Mouse (Mus musculus): ENCODE measurements around the gene Gm13420. TPM values are rescaled to one million over a fixed set of nuclear protein-coding genes. Genes with fewer than 3 reads are reported as not detected.

The Gm13420 gene
- polyA plus RNA-seq, 1 experiment, result 0.26 TPM

GRCm38 (mm10) chr2:29729500-29729899 lies 22.0 kb downstream of the Gm13420 start:
- 72% methylated on average over 2 of the region's 2 CpGs for WGBS
- Histone ChIP-seq H3K4me3 (ENCODE audit: extremely low read depth, insufficient read depth, insufficient read length) (no peak overlapping the region), H3K36me3 (ENCODE audit: control insufficient read depth, insufficient read depth, low read length) (peaks cover 56% of the 10 kb centered on the region), H3K27me3 (ENCODE audit: control insufficient read depth, insufficient read depth, low read length) (no peaks in the 10 kb centered on the region), H3K27ac (ENCODE audit: insufficient read depth, low read length) (no peak overlapping the region), H3K4me1 (ENCODE audit: control insufficient read depth, insufficient read depth, insufficient read length) (no peaks in the 10 kb centered on the region)
- TF ChIP-seq CTCF (IDR thresholded peaks at IDR 0.05; ENCODE audit: extremely low read depth, insufficient read depth, insufficient read length, insufficient replicate concordance), result no peak
- TF ChIP-seq POLR2A (IDR thresholded peaks at IDR 0.05; ENCODE audit: low read depth, low read length), result no peak
- DNase-seq (ENCODE audit: low read depth in 1 of 2, low spot score in 2 of 2), result no peak

GRCm38 (mm10) chr2:29724664-29725365 lies 26.7 kb downstream of the Gm13420 start:
- Histone ChIP-seq H3K4me3 (ENCODE audit: extremely low read depth, insufficient read depth, insufficient read length) (no peak overlapping the region), H3K36me3 (ENCODE audit: control insufficient read depth, insufficient read depth, low read length) (peaks cover 46% of the 10 kb centered on the region), H3K4me1 (ENCODE audit: control insufficient read depth, insufficient read depth, insufficient read length) (no peaks in the 10 kb centered on the region), H3K27ac (ENCODE audit: insufficient read depth, low read length) (peak overlapping the region; percentile 11), H3K27me3 (ENCODE audit: control insufficient read depth, insufficient read depth, low read length) (no peaks in the 10 kb centered on the region)
- no peak for DNase-seq (ENCODE audit: low read depth in 1 of 2, low spot score in 2 of 2)
- TF ChIP-seq POLR2A (IDR thresholded peaks at IDR 0.05; ENCODE audit: low read depth, low read length) (no peak), CTCF (IDR thresholded peaks at IDR 0.05; ENCODE audit: extremely low read depth, insufficient read depth, insufficient read length, insufficient replicate concordance) (no peak)
- WGBS, result 30% methylated on average over 5 of the region's 5 CpGs

DNA sequence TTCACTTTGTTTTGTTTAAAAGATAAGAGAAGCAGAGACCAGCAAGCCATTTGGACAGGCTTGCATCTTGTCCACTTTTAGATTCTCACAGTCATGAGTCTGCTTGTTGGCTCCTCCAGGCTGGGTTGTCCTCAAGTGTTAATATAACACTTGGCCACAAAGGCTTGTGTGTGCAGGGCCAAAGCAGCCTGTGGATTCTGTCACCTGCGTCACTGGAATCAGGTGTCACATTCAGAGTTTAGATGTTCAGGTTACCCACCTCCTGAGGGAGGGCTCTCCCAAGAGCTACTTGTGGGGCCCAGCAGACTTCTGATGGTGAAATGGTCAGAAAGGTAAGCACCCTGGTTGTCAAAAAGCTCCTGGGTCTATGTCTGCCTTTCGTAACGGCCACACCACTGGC lies 28.4 kb downstream of the Gm13420 start:
- 90% methylated on average over 3 of the region's 3 CpGs for WGBS

DNA sequence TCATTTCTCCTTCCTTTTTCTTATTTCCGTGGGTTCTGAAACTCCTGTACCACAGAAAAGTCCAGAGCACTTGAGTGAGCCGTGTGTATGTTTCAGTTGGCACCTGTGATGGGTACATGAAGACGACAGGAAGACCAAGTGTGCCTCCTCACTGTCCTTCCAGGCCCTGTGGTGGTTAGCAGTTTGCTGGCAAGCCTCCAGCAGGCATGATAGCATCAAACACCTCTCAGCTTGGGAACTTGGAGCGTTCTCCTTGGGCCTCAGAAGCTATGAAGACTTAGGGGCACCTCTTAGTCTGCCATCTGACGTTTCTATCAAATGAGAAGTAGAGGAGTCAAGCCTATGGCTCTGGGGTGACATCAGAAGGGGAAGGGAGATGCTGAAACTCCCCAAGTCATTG lies 32.9 kb downstream of the Gm13420 start:
- WGBS, result 22% methylated on average over 5 of the region's 5 CpGs
- Histone ChIP-seq H3K36me3 (ENCODE audit: control insufficient read depth, insufficient read depth, low read length) (peaks cover 58% of the 10 kb centered on the region), H3K27me3 (ENCODE audit: control insufficient read depth, insufficient read depth, low read length) (no peaks in the 10 kb centered on the region), H3K27ac (ENCODE audit: insufficient read depth, low read length) (no peak overlapping the region), H3K4me3 (ENCODE audit: extremely low read depth, insufficient read depth, insufficient read length) (no peak overlapping the region), H3K4me1 (ENCODE audit: control insufficient read depth, insufficient read depth, insufficient read length) (no peaks in the 10 kb centered on the region)
- no peak for DNase-seq (ENCODE audit: low read depth in 1 of 2, low spot score in 2 of 2)
- TF ChIP-seq POLR2A (IDR thresholded peaks at IDR 0.05; ENCODE audit: low read depth, low read length), result no peak
- TF ChIP-seq CTCF (IDR thresholded peaks at IDR 0.05; ENCODE audit: extremely low read depth, insufficient read depth, insufficient read length, insufficient replicate concordance), result no peak

More for the DNA sequence above, 28.4 kb downstream of the Gm13420 start:
- no peaks in the 10 kb centered on the region for H3K27me3 ChIP-seq (ENCODE audit: control insufficient read depth, insufficient read depth, low read length)
- TF ChIP-seq CTCF (IDR thresholded peaks at IDR 0.05; ENCODE audit: extremely low read depth, insufficient read depth, insufficient read length, insufficient replicate concordance) (no peak), POLR2A (IDR thresholded peaks at IDR 0.05; ENCODE audit: low read depth, low read length) (no peak)
- H3K4me1 ChIP-seq (ENCODE audit: control insufficient read depth, insufficient read depth, insufficient read length), result no peaks in the 10 kb centered on the region
- no peak for DNase-seq (ENCODE audit: low read depth in 1 of 2, low spot score in 2 of 2)
- H3K4me3 ChIP-seq (ENCODE audit: extremely low read depth, insufficient read depth, insufficient read length), result no peak overlapping the region
- H3K36me3 ChIP-seq (ENCODE audit: control insufficient read depth, insufficient read depth, low read length), result peaks cover 54% of the 10 kb centered on the region
- H3K27ac ChIP-seq (ENCODE audit: insufficient read depth, low read length), result no peak overlapping the region

DNA sequence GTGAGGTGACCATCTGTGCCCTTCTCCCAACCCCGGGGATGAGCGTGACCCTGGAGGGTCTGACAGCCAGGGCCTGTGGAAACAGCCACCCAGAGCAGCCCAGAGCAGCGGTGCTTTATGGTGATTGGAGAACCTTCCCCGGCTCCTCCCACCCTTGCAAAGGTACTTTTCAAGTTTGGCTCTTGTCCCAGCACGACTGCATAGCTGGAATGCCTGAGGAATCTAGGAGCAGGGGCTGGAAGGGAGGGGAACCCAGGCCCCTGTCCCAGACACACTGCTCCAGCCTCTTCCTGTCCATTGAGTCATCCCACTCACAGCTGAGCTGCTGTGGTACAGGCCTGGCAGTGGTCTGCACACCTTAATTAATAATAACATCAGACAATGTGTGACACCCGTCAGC lies 34.8 kb downstream of the Gm13420 start:
- TF ChIP-seq CTCF (IDR thresholded peaks at IDR 0.05; ENCODE audit: extremely low read depth, insufficient read depth, insufficient read length, insufficient replicate concordance) (no peak), POLR2A (IDR thresholded peaks at IDR 0.05; ENCODE audit: low read depth, low read length) (no peak)
- no peak for DNase-seq (ENCODE audit: low read depth in 1 of 2, low spot score in 2 of 2)
- Histone ChIP-seq H3K4me3 (ENCODE audit: extremely low read depth, insufficient read depth, insufficient read length) (no peak overlapping the region), H3K4me1 (ENCODE audit: control insufficient read depth, insufficient read depth, insufficient read length) (no peaks in the 10 kb centered on the region), H3K27me3 (ENCODE audit: control insufficient read depth, insufficient read depth, low read length) (no peaks in the 10 kb centered on the region), H3K27ac (ENCODE audit: insufficient read depth, low read length) (no peak overlapping the region), H3K36me3 (ENCODE audit: control insufficient read depth, insufficient read depth, low read length) (peaks cover 55% of the 10 kb centered on the region)
- whole genome bisulfite sequencing, result 86% methylated on average over 6 of the region's 6 CpGs

- H3K4me1 ChIP-seq (ENCODE audit: control insufficient read depth, insufficient read depth, insufficient read length), result no peaks in the 10 kb centered on the region
- peaks cover 59% of the 10 kb centered on the region for H3K36me3 ChIP-seq (ENCODE audit: control insufficient read depth, insufficient read depth, low read length)
- no peak for DNase-seq (ENCODE audit: low read depth in 1 of 2, low spot score in 2 of 2)
- TF ChIP-seq POLR2A (IDR thresholded peaks at IDR 0.05; ENCODE audit: low read depth, low read length) (no peak), CTCF (IDR thresholded peaks at IDR 0.05; ENCODE audit: extremely low read depth, insufficient read depth, insufficient read length, insufficient replicate concordance) (no peak)
- H3K27me3 ChIP-seq (ENCODE audit: control insufficient read depth, insufficient read depth, low read length), result no peaks in the 10 kb centered on the region
- WGBS, result 82% methylated on average over 7 of the region's 7 CpGs
- no peak overlapping the region for H3K4me3 ChIP-seq (ENCODE audit: extremely low read depth, insufficient read depth, insufficient read length)
- H3K27ac ChIP-seq (ENCODE audit: insufficient read depth, low read length), result no peak overlapping the region
Observed at GRCm38 (mm10) chr2:29716143-29716542, 35.3 kb downstream of the Gm13420 start.

DNA sequence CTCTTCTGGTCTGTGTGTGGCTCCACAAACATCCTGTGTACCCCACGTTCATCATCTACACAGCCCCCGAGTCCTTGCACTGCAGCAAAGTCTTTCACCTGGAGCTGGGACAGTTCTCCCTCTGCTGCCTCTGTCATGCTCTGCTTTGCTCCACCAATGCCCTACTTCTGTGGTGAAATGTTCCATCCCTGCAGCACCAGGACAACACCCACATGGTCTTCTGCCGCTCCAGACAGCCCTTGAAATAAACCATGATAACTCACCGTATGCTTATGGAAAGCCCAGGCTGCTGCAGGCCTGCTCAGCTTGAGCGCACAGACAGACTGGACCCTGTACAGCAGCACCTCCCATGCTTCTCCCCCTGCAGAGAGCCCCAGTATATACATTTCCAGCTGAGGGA lies 37.4 kb downstream of the Gm13420 start:
- no peak overlapping the region for H3K27ac ChIP-seq (ENCODE audit: insufficient read depth, low read length)
- no peaks in the 10 kb centered on the region for H3K27me3 ChIP-seq (ENCODE audit: control insufficient read depth, insufficient read depth, low read length)
- H3K4me1 ChIP-seq (ENCODE audit: control insufficient read depth, insufficient read depth, insufficient read length), result no peaks in the 10 kb centered on the region
- H3K4me3 ChIP-seq (ENCODE audit: extremely low read depth, insufficient read depth, insufficient read length), result no peak overlapping the region
- WGBS, result 95% methylated on average over 5 of the region's 5 CpGs
- peaks cover 57% of the 10 kb centered on the region for H3K36me3 ChIP-seq (ENCODE audit: control insufficient read depth, insufficient read depth, low read length)
- no peak for DNase-seq (ENCODE audit: low read depth in 1 of 2, low spot score in 2 of 2)
- TF ChIP-seq POLR2A (IDR thresholded peaks at IDR 0.05; ENCODE audit: low read depth, low read length) (no peak), CTCF (IDR thresholded peaks at IDR 0.05; ENCODE audit: extremely low read depth, insufficient read depth, insufficient read length, insufficient replicate concordance) (no peak)

Data from spleen, adult 2 months (tissue).